Mouse (Mus musculus) limb, embryonic 14.5 days (tissue): ENCODE results near the gene Mocs2. TPM values are rescaled to one million over a fixed set of nuclear protein-coding genes. Genes with fewer than 3 reads are reported as not detected.

ENCODE experiments used
- ATAC-seq: fragments of 200-750 bp; cut with Nextera tagmentation; 2 replicates; pipeline ENCODE4 v1.8.0; 2017; ENCODE audit warnings: low read depth, moderate number of reproducible peaks, moderate TSS enrichment; ENCODE audit not compliant: low FRiP score
- DNase-seq: peaks from one replicate; pipeline ENCODE4 v3.0.0-alpha.2; 2015; ENCODE audit warnings: low spot score
- H3K27ac ChIP-seq: fragments of 300-500 bp; sonication (generic); replicated peaks from 2 replicates; pipeline ENCODE4 v1.5.1; 2014; ENCODE audit warnings: low read depth, mild to moderate bottlenecking, low read length, moderate library complexity, mixed read lengths
- H3K27me3 ChIP-seq: fragments of 300-500 bp; sonication (generic); 2 replicates; pipeline ENCODE4 v1.6.1; 2014; ENCODE audit warnings: low read length, mixed read lengths; ENCODE audit not compliant: control insufficient read depth, insufficient read depth
- H3K36me3 ChIP-seq: fragments of 300-500 bp; sonication (generic); 2 replicates; pipeline ENCODE4 v1.6.1; 2014; ENCODE audit warnings: mild to moderate bottlenecking, low read length, moderate library complexity, mixed read lengths; ENCODE audit not compliant: control insufficient read depth, insufficient read depth
- H3K4me1 ChIP-seq: fragments of 300-500 bp; sonication (generic); 2 replicates; pipeline ENCODE4 v1.6.1; 2014; ENCODE audit warnings: antibody characterized with exemption, low read length, mixed read lengths; ENCODE audit not compliant: control insufficient read depth, insufficient read depth
- H3K4me2 ChIP-seq: fragments of 300-500 bp; sonication (generic); replicated peaks from 2 replicates; pipeline ENCODE4 v1.6.1; 2014; ENCODE audit warnings: low read depth, mild to moderate bottlenecking, low read length, moderate library complexity; ENCODE audit not compliant: severe bottlenecking
- H3K4me3 ChIP-seq: fragments of 300-500 bp; sonication (generic); replicated peaks from 2 replicates; pipeline ENCODE4 v1.5.1; 2014; ENCODE audit warnings: low read length
- H3K9ac ChIP-seq: fragments of 300-500 bp; sonication (generic); 2 replicates; pipeline ENCODE4 v1.6.1; 2014; ENCODE audit warnings: mild to moderate bottlenecking, low read depth, low read length, moderate library complexity; ENCODE audit not compliant: severe bottlenecking
- H3K9me3 ChIP-seq: fragments of 300-500 bp; sonication (generic); 2 replicates; pipeline ENCODE4 v1.6.1; 2016; ENCODE audit warnings: low read length; ENCODE audit not compliant: control insufficient read depth
- POLR2A ChIP-seq: fragments of 200-500 bp; IDR thresholded peaks from 2 replicates; pipeline ENCODE4 v1.8.0; 2012; ENCODE audit warnings: inconsistent platforms, mild to moderate bottlenecking, moderate library complexity, borderline replicate concordance; ENCODE audit not compliant: insufficient read depth, insufficient read length; ENCODE audit errors: extremely low read depth
- WGBS: fragments of 180-500 bp; shearing (Covaris S2); extraction: QIAGEN DNeasy Blood & Tissue Kit; methylation state at CpG from one replicate; pipeline ENCODE4 v1.1.7; 2014; 5-methylcytosine and 5-hydroxymethylcytosine counted together
- polyA plus RNA-seq, 2 experiments: library from polyadenylated mRNA; depleted of rRNA in 1 of 2; stranded (reverse) in 1 of 2; unstranded in 1 of 2; fragments of >200 nt; fragmentation: Nextera tagmentation in 1 of 2; extraction: Ambion mirVana in 1 of 2; gene quantifications; 2 replicates each; pipeline versions ENCODE4 v1.2.1 to v1.2.3; 2012 to 2014

The Mocs2 gene
- polyA plus RNA-seq (2012; rRNA removed), result 48.3 and 69.0 TPM in 2 replicates
- 112 and 114 TPM in 2 replicates for polyA plus RNA-seq (2014; fragmentation: Nextera tagmentation; extraction: Ambion mirVana)

DNA sequence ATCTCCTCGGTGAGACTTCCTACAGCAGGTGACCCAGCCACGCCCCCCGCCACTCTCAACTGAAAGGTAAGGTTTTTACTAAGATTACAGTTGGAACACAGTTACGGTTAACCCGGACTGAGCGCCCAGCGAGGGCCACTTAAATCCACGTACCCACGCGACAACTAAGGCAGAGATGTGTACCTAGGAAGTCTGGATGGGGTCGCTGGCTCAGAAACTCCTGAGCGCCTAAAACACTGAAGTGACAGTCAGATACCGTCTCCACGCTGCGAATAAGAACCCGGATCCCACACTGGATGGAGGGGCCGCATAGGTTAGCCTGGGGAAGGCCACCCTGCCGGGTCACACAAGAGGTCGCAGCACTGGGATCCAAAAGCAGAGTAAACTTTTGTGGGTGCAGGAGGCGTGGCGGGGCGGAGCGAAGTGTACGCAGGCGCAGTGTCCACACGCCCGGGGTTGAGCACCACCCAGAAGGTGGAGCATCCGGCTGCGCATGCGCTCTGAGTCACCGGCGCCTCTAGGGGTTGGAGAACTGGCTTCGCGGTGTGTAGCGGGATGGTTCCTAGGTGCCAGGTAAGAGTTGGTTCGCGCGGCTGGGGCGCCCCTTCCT lies at the start of gene Mocs2:
Gene Mocs2, plus strand, starts transcription at position 486 of the 610 bp plus-strand sequence.
- peaks cover 14% of the 10 kb centered on the region for H3K36me3 ChIP-seq
- ATAC-seq (peak; percentile 92), DNase-seq (peak; percentile 97)
- no peak within 1 kb of the TSS for H3K27ac ChIP-seq
- under 1% methylated on average over 38 of the region's 39 CpGs for WGBS
- H3K27me3 ChIP-seq, result no peaks in the 10 kb centered on the region
- peaks cover 7% of the 10 kb centered on the region for H3K4me1 ChIP-seq
- peak within 1 kb of the TSS; percentile 65 for H3K4me2 ChIP-seq
- no peak for TF ChIP-seq POLR2A
- peak within 1 kb of the TSS; percentile 73 for H3K4me3 ChIP-seq
- no peaks in the 10 kb centered on the region for H3K9me3 ChIP-seq
- peak within 1 kb of the TSS; percentile 65 for H3K9ac ChIP-seq

GRCm38 (mm10) chr13:114791511-114791910 lies 26.5 kb upstream of the Mocs2 start:
- DNase-seq, result peak; percentile 68

DNA sequence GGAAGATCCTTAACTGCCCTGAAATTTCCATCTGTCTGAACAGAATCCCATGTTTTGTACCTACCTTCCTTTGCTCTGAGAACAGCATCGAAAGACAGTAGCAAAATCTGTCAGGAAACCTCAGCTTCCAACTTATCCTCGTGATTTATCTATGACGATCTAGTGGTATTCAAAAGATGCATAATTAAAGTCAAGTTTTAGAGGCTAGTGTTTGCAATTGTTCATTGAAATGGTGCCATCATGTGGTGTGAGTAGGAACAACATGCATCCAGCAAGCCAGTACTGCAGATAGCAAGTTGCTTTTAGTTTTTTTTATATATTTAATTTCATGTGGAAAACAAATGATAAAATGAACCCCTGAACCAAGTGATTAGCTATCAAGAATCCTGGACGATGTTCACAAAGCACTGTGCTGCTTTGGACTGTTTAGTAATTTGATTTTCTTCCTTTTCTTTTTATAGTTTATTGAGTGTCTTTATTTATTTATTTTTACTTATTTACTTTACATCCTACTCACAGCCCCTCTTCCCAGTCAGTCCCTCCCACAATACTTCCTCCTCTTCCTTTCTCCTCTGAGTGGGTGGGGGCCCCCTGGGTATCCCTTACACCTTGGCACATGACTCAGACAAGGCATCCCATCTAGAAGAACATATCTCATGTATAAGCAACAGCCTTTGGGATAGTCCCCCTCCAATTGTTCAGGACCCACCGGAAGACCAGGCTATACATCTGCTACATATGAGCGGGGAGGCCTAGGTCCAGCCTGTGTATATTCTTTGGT lies 24.6 kb upstream of the Mocs2 start:
- Histone ChIP-seq H3K9ac (no peak overlapping the region), H3K36me3 (no peaks in the 10 kb centered on the region), H3K4me2 (no peak overlapping the region), H3K9me3 (no peaks in the 10 kb centered on the region), H3K27ac (no peak overlapping the region), H3K27me3 (no peaks in the 10 kb centered on the region), H3K4me1 (no peaks in the 10 kb centered on the region), H3K4me3 (no peak overlapping the region)
- TF ChIP-seq POLR2A, result no peak
- peak; percentile 77 for DNase-seq
- ATAC-seq, result 0 out of 2 replicates have a peak, but pooled peaks have one; percentile 6
- WGBS, result 45% methylated on average over 6 of the region's 6 CpGs

More at GRCm38 (mm10) chr13:114791511-114791910, 26.5 kb upstream of the Mocs2 start:
- no peak for ATAC-seq
- no peaks in the 10 kb centered on the region for H3K36me3 ChIP-seq
- WGBS, result 81% methylated on average over 1 of the region's 1 CpGs
- H3K4me1 ChIP-seq, result no peaks in the 10 kb centered on the region
- no peak overlapping the region for H3K4me2 ChIP-seq
- H3K9me3 ChIP-seq, result no peaks in the 10 kb centered on the region
- H3K9ac ChIP-seq, result no peak overlapping the region
- TF ChIP-seq POLR2A, result no peak
- H3K4me3 ChIP-seq, result no peak overlapping the region
- H3K27ac ChIP-seq, result no peak overlapping the region
- no peaks in the 10 kb centered on the region for H3K27me3 ChIP-seq

DNA sequence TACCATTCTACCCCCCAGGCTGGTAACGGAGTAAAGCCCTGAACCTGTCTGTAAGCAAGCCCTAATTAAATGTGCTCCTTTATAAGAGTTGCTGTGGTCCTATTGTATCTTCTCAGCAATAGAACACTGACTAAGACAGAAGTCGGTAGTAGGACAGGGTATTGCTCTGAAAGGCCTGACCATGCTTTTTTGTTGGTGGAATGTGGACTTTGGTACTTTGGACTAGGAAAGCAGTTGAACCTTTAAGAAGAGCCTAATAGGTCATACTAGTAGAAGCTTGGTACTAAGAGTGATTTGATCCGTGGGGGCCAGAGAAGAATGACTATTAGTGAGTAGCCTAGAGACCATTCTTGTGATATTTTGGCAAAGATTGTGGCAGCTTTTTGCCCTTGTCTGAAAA lies 16.2 kb upstream of the Mocs2 start:
- Histone ChIP-seq H3K27me3 (no peaks in the 10 kb centered on the region), H3K27ac (no peak overlapping the region), H3K4me3 (no peak overlapping the region), H3K36me3 (no peaks in the 10 kb centered on the region), H3K9ac (no peak overlapping the region), H3K9me3 (no peaks in the 10 kb centered on the region), H3K4me1 (no peaks in the 10 kb centered on the region), H3K4me2 (no peak overlapping the region)
- DNase-seq, result no peak
- ATAC-seq, result no peak
- no peak for TF ChIP-seq POLR2A
- 77% methylated on average over 3 of the region's 3 CpGs for WGBS

GRCm38 (mm10) chr13:114802971-114803370 lies 15.1 kb upstream of the Mocs2 start:
- ATAC-seq, result no peak
- no peak overlapping the region for H3K9ac ChIP-seq
- no peak overlapping the region for H3K4me2 ChIP-seq
- no peaks in the 10 kb centered on the region for H3K9me3 ChIP-seq
- H3K27me3 ChIP-seq, result no peaks in the 10 kb centered on the region
- no peak for DNase-seq
- no peak overlapping the region for H3K4me3 ChIP-seq
- H3K27ac ChIP-seq, result no peak overlapping the region
- 89% methylated on average over 2 of the region's 2 CpGs for WGBS
- no peaks in the 10 kb centered on the region for H3K36me3 ChIP-seq
- no peaks in the 10 kb centered on the region for H3K4me1 ChIP-seq
- no peak for TF ChIP-seq POLR2A
